Mouse (Mus musculus) liver, embryonic 14.5 days (tissue): ENCODE data around the gene Magi3.

Source experiments
- CTCF ChIP-seq: IDR thresholded peaks from 2 replicates; pipeline ENCODE4 v1.5.1; 2016; ENCODE audit warnings: antibody characterized with exemption, low read depth, control low read depth
- EP300 ChIP-seq: IDR thresholded peaks from 2 replicates; pipeline ENCODE4 v1.6.1; 2016; ENCODE audit warnings: antibody characterized with exemption, low read depth

DNA sequence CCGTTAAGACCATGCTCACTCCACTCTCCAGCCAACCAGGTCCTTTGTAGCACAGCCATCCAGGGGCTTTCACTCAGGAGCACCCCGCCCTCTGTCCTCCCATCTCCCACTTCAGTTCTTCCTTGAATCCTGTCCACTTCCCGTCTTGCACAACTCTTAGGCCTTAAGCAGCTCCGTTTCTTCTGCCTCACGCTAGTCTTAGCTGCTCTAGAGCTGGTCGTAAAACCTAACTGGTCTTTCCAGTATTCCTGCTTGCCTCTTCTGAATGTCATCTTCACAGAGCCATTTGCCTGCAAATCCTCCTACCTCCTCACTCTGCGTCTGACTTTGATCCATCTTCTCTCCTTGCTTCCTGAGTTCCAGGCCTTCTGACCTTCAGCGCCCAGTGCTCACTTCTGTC, 24.2 kb upstream of the Magi3 start:
- TF ChIP-seq CTCF (no peak), EP300 (no peak)
